Mouse (Mus musculus): ENCODE data around the gene Gnao1. TPM values are rescaled to one million over a fixed set of nuclear protein-coding genes. Genes with fewer than 3 reads are reported as not detected.
A peak's percentile ranks its signal among the peaks of the same experiment; 100 is the strongest.

Gene Gnao1
- polyA plus RNA-seq, 1 experiment from 2014 or later = 1.1 TPM

- no peaks in the 10 kb centered on the region for H3K9me3 ChIP-seq (ENCODE audit: control insufficient read depth, low read length)
- H3K9ac ChIP-seq (ENCODE audit: low read length) = no peak overlapping the region
- DNase-seq (ENCODE audit: low spot score) = no peak
- whole genome bisulfite sequencing = 77% methylated on average over 14 of the region's 14 CpGs
- no peaks in the 10 kb centered on the region for H3K4me1 ChIP-seq (ENCODE audit: control insufficient read depth, insufficient read depth, low read length)
- no peak overlapping the region for H3K4me3 ChIP-seq (ENCODE audit: low read depth, low read length)
- H3K36me3 ChIP-seq (ENCODE audit: control insufficient read depth, insufficient read depth, low read length) = no peaks in the 10 kb centered on the region
- H3K27ac ChIP-seq (replicated peaks; ENCODE audit: low read depth, low read length) = no peak overlapping the region
- no peaks in the 10 kb centered on the region for H3K27me3 ChIP-seq (ENCODE audit: control insufficient read depth, insufficient read depth, low read length)
- H3K4me2 ChIP-seq (ENCODE audit: low read depth, severe bottlenecking) = no peak overlapping the region
- no peak for ATAC-seq (ENCODE audit: insufficient number of reproducible peaks, low FRiP score, low TSS enrichment, low read depth)
Measured at GRCm38 (mm10) chr8:93950133-93950532, 140.4 kb downstream of the Gnao1 start.

- Histone ChIP-seq H3K4me1 (ENCODE audit: control insufficient read depth, insufficient read depth, low read length) (no peaks in the 10 kb centered on the region), H3K27me3 (ENCODE audit: control insufficient read depth, insufficient read depth, low read length) (no peaks in the 10 kb centered on the region), H3K9me3 (ENCODE audit: control insufficient read depth, low read length) (no peaks in the 10 kb centered on the region), H3K36me3 (ENCODE audit: control insufficient read depth, insufficient read depth, low read length) (no peaks in the 10 kb centered on the region), H3K27ac (replicated peaks; ENCODE audit: low read depth, low read length) (no peak overlapping the region), H3K4me2 (ENCODE audit: low read depth, severe bottlenecking) (no peak overlapping the region), H3K4me3 (ENCODE audit: low read depth, low read length) (no peak overlapping the region), H3K9ac (ENCODE audit: low read length) (no peak overlapping the region)
- ATAC-seq (ENCODE audit: insufficient number of reproducible peaks, low FRiP score, low TSS enrichment, low read depth) (no peak), DNase-seq (ENCODE audit: low spot score) (no peak)
- 88% methylated on average over 9 of the region's 9 CpGs for WGBS
Measured at GRCm38 (mm10) chr8:93952511-93952910, 142.7 kb downstream of the Gnao1 start.

GRCm38 (mm10) chr8:93958402-93958801, 148.6 kb downstream of the Gnao1 start:
- Histone ChIP-seq H3K9ac (ENCODE audit: low read length) (no peak overlapping the region), H3K4me3 (ENCODE audit: low read depth, low read length) (no peak overlapping the region), H3K4me1 (ENCODE audit: control insufficient read depth, insufficient read depth, low read length) (no peaks in the 10 kb centered on the region), H3K36me3 (ENCODE audit: control insufficient read depth, insufficient read depth, low read length) (no peaks in the 10 kb centered on the region), H3K4me2 (ENCODE audit: low read depth, severe bottlenecking) (no peak overlapping the region), H3K27ac (replicated peaks; ENCODE audit: low read depth, low read length) (no peak overlapping the region), H3K9me3 (ENCODE audit: control insufficient read depth, low read length) (no peaks in the 10 kb centered on the region), H3K27me3 (ENCODE audit: control insufficient read depth, insufficient read depth, low read length) (no peaks in the 10 kb centered on the region)
- no peak for DNase-seq (ENCODE audit: low spot score)
- WGBS = 89% methylated on average over 9 of the region's 9 CpGs
- no peak for ATAC-seq (ENCODE audit: insufficient number of reproducible peaks, low FRiP score, low TSS enrichment, low read depth)

DNA sequence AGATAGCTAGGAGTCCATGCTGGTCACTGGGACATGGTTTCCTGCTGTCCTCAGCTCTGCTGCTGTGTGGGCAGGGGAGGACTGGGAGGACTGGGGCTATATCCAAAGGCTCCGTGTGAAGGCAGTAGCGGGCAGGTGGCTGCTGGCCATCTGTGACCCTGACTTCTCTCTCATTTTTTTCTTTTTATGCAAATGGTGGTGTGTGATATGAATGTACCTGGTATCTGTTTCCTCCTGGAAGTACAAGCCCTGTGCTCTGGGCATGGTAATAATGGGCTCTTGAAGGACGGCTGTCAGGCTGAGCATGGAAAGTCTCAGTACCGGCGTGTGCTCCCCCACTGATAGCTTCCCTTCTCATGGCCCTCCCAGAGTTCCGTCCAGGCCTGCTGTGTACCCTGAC, 151.1 kb downstream of the Gnao1 start:
- H3K36me3 ChIP-seq (ENCODE audit: control insufficient read depth, insufficient read depth, low read length) = no peaks in the 10 kb centered on the region
- no peak overlapping the region for H3K9ac ChIP-seq (ENCODE audit: low read length)
- no peaks in the 10 kb centered on the region for H3K9me3 ChIP-seq (ENCODE audit: control insufficient read depth, low read length)
- no peaks in the 10 kb centered on the region for H3K4me1 ChIP-seq (ENCODE audit: control insufficient read depth, insufficient read depth, low read length)
- no peak overlapping the region for H3K4me3 ChIP-seq (ENCODE audit: low read depth, low read length)
- H3K27me3 ChIP-seq (ENCODE audit: control insufficient read depth, insufficient read depth, low read length) = no peaks in the 10 kb centered on the region
- whole genome bisulfite sequencing = 87% methylated on average over 6 of the region's 6 CpGs
- DNase-seq (ENCODE audit: low spot score) (no peak), ATAC-seq (ENCODE audit: insufficient number of reproducible peaks, low FRiP score, low TSS enrichment, low read depth) (no peak)
- H3K27ac ChIP-seq (replicated peaks; ENCODE audit: low read depth, low read length) = no peak overlapping the region
- no peak overlapping the region for H3K4me2 ChIP-seq (ENCODE audit: low read depth, severe bottlenecking)

- DNase-seq (ENCODE audit: low spot score) (no peak), ATAC-seq (ENCODE audit: insufficient number of reproducible peaks, low FRiP score, low TSS enrichment, low read depth) (peak; percentile 60; the same call in 1 of the 2 replicates)
- 65% methylated on average over 6 of the region's 6 CpGs for WGBS
- Histone ChIP-seq H3K36me3 (ENCODE audit: control insufficient read depth, insufficient read depth, low read length) (peaks cover 7% of the 10 kb centered on the region), H3K27ac (replicated peaks; ENCODE audit: low read depth, low read length) (no peak overlapping the region), H3K4me1 (ENCODE audit: control insufficient read depth, insufficient read depth, low read length) (no peaks in the 10 kb centered on the region; the same call in 1 of the 2 replicates), H3K9ac (ENCODE audit: low read length) (no peak overlapping the region), H3K4me2 (ENCODE audit: low read depth, severe bottlenecking) (no peak overlapping the region), H3K4me3 (ENCODE audit: low read depth, low read length) (no peak overlapping the region), H3K9me3 (ENCODE audit: control insufficient read depth, low read length) (no peaks in the 10 kb centered on the region), H3K27me3 (ENCODE audit: control insufficient read depth, insufficient read depth, low read length) (no peaks in the 10 kb centered on the region)
Measured at GRCm38 (mm10) chr8:93968293-93968692, 158.5 kb downstream of the Gnao1 start.

GRCm38 (mm10) chr8:93969626-93970340, 160.0 kb downstream of the Gnao1 start:
- 69% methylated on average over 7 of the region's 7 CpGs for whole genome bisulfite sequencing

DNA sequence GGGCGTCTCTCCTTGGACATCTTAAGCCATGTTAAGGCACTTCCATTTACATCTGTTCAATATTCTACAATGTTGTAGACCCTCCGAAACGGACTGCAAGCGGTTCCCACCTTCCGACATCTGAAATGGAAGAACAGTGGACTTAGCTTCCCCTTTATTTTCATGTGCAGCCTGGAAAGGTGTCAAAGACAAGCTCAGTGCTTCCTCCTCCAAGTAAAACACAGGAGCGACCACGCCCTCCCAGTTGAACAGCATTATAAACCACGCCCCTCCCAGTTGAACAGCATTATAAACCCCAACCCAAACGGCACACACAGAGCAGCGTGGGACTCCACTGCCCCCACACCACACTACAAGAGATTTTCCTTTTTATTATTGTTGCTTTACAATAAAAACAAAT, 161.7 kb downstream of the Gnao1 start:
- H3K4me3 ChIP-seq (ENCODE audit: low read depth, low read length) = no peak overlapping the region
- H3K9me3 ChIP-seq (ENCODE audit: control insufficient read depth, low read length) = no peaks in the 10 kb centered on the region
- no peaks in the 10 kb centered on the region for H3K27me3 ChIP-seq (ENCODE audit: control insufficient read depth, insufficient read depth, low read length)
- peaks cover 23% of the 10 kb centered on the region for H3K36me3 ChIP-seq (ENCODE audit: control insufficient read depth, insufficient read depth, low read length)
- no peak overlapping the region for H3K9ac ChIP-seq (ENCODE audit: low read length)
- no peak overlapping the region for H3K4me2 ChIP-seq (ENCODE audit: low read depth, severe bottlenecking)
- H3K27ac ChIP-seq (replicated peaks; ENCODE audit: low read depth, low read length) = no peak overlapping the region
- 89% methylated on average over 10 of the region's 10 CpGs for WGBS
- no peak for ATAC-seq (ENCODE audit: insufficient number of reproducible peaks, low FRiP score, low TSS enrichment, low read depth)
- H3K4me1 ChIP-seq (ENCODE audit: control insufficient read depth, insufficient read depth, low read length) = no peaks in the 10 kb centered on the region; the same call in 1 of the 2 replicates
- DNase-seq (ENCODE audit: low spot score) = no peak

More at GRCm38 (mm10) chr8:93969626-93970340, 160.0 kb downstream of the Gnao1 start:
- Histone ChIP-seq H3K9ac (ENCODE audit: low read length) (no peak overlapping the region), H3K36me3 (ENCODE audit: control insufficient read depth, insufficient read depth, low read length) (peaks cover 15% of the 10 kb centered on the region), H3K4me3 (ENCODE audit: low read depth, low read length) (no peak overlapping the region), H3K4me2 (ENCODE audit: low read depth, severe bottlenecking) (no peak overlapping the region), H3K27me3 (ENCODE audit: control insufficient read depth, insufficient read depth, low read length) (no peaks in the 10 kb centered on the region), H3K27ac (replicated peaks; ENCODE audit: low read depth, low read length) (no peak overlapping the region), H3K9me3 (ENCODE audit: control insufficient read depth, low read length) (no peaks in the 10 kb centered on the region), H3K4me1 (ENCODE audit: control insufficient read depth, insufficient read depth, low read length) (no peaks in the 10 kb centered on the region; the same call in 1 of the 2 replicates)
- ATAC-seq (ENCODE audit: insufficient number of reproducible peaks, low FRiP score, low TSS enrichment, low read depth) (no peak), DNase-seq (ENCODE audit: low spot score) (no peak)

DNA sequence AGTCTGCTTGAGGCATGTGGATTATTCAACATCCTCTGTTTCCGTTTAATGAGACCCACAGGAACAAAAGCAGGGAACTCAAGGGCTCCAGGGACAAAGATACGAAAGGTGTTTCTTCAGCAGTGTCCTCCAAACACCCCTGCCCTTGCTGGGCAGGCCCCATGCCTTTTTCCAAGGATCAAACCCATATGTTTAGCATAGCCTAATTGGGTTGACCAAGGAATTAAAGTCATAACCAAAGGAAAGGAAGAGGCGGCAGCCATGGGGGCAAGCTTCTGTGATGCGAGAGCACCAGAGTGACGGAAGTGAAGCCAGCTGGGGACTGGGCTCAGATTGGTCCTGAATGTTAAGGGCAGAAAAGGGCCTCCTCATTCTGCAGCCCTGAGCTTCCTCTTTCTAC, 162.4 kb downstream of the Gnao1 start:
- H3K4me3 ChIP-seq (ENCODE audit: low read depth, low read length) = no peak overlapping the region
- no peak overlapping the region for H3K4me2 ChIP-seq (ENCODE audit: low read depth, severe bottlenecking)
- H3K4me1 ChIP-seq (ENCODE audit: control insufficient read depth, insufficient read depth, low read length) = no peaks in the 10 kb centered on the region; the same call in 1 of the 2 replicates
- WGBS = 87% methylated on average over 5 of the region's 5 CpGs
- ATAC-seq (ENCODE audit: insufficient number of reproducible peaks, low FRiP score, low TSS enrichment, low read depth) = no peak
- H3K27ac ChIP-seq (replicated peaks; ENCODE audit: low read depth, low read length) = no peak overlapping the region
- no peak overlapping the region for H3K9ac ChIP-seq (ENCODE audit: low read length)
- H3K36me3 ChIP-seq (ENCODE audit: control insufficient read depth, insufficient read depth, low read length) = peaks cover 23% of the 10 kb centered on the region
- DNase-seq (ENCODE audit: low spot score) = no peak
- no peaks in the 10 kb centered on the region for H3K9me3 ChIP-seq (ENCODE audit: control insufficient read depth, low read length)
- no peaks in the 10 kb centered on the region for H3K27me3 ChIP-seq (ENCODE audit: control insufficient read depth, insufficient read depth, low read length)
